Mouse (Mus musculus): ENCODE measurements around the gene Spata1. TPM values are rescaled to one million over a fixed set of nuclear protein-coding genes. Genes with fewer than 3 reads are reported as not detected.

The Spata1 gene
- polyA plus RNA-seq, 1 experiment: 6.7 TPM

DNA sequence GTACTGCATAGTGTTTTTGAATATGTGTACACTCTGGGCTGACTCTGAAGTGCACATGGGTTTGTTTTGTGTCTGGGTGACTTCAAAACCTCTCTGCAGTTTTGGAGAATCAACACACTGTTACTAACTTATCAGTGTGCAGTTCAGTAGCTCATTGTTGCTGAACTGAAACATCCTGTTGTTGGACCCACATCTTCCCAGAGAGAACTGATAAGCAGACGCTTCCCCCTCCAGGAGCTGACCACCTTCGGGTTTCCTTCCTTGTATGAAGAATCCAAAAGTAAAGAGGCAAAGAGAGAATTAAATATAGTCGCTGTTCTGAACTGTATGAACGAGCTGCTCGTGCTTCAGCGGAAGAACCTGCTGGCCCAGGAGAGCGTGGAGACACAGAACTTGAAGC lies 80.7 kb downstream of the Spata1 start:
- DNase-seq (ENCODE audit: low read depth): no peak
- no peak for TF ChIP-seq CTCF (IDR thresholded peaks at IDR 0.05; ENCODE audit: borderline replicate concordance, extremely low read depth, insufficient read depth, insufficient read length)
- TF ChIP-seq POLR2A (IDR thresholded peaks at IDR 0.05; ENCODE audit: borderline replicate concordance, extremely low read depth, insufficient read depth, insufficient read length, poor library complexity, severe bottlenecking): no peak

DNA sequence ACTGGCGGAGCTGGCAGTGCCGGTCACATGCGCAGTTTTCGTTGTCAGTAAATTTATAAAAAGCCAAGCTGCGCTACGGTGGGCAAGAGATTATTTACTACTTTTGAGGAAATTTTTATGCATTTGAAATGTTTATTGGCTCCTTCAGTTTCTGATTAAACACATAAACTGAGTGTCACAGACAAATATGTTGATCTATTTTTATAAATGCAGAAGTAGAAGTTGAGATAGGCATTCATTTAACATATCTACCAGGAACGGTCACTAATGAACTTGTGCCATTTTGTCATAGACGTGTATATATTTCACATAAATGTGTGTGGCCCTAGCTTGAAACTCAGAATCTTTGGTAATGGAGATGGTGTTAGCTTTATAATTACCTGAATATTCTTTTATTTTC lies 81.7 kb downstream of the Spata1 start:
- DNase-seq (ENCODE audit: low read depth): no peak
- TF ChIP-seq CTCF (IDR thresholded peaks at IDR 0.05; ENCODE audit: borderline replicate concordance, extremely low read depth, insufficient read depth, insufficient read length) (no peak), POLR2A (IDR thresholded peaks at IDR 0.05; ENCODE audit: borderline replicate concordance, extremely low read depth, insufficient read depth, insufficient read length, poor library complexity, severe bottlenecking) (no peak)

DNA sequence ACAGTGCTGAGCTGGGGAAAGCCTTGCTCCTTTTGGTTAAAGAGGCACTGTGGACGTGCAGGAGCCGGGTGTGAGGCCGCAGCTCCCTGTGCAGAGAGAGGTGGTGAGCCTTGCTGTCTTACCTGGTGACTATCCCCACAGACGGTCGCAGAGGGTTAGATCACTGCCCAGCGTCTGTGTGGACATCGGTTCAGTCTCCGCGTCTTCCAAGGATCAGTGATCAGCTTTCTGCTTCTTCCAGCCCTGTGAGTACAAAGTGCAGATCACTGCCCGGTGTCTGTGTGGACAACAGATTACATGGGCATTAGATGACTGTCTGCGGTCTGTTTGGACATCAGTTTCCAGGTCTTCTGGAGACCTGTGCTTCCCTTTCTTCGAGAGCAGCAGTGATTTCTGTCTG lies 85.0 kb downstream of the Spata1 start:
- TF ChIP-seq POLR2A (IDR thresholded peaks at IDR 0.05; ENCODE audit: borderline replicate concordance, extremely low read depth, insufficient read depth, insufficient read length, poor library complexity, severe bottlenecking) (no peak), CTCF (IDR thresholded peaks at IDR 0.05; ENCODE audit: borderline replicate concordance, extremely low read depth, insufficient read depth, insufficient read length) (no peak)
- DNase-seq (ENCODE audit: low read depth): no peak

DNA sequence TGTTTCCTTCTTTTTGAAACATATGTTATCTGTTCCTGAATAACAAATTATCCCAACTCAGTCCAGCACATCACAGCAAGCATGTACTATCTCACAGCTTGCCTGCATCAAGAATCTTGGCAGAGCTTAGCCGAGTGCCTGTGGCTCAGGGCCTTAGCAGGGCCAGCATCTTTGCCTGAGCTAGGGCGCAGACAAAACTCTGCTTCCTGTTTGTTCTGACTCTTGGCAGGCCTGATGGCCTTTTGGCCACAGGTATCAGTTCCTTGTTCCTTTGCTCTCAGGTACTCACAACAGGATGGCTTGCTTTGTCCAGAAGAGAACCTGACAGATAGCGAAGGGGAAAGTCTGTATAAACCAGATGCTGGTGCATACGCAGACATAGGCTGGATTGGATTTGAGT lies 85.6 kb downstream of the Spata1 start:
- DNase-seq (ENCODE audit: low read depth): no peak
- TF ChIP-seq CTCF (IDR thresholded peaks at IDR 0.05; ENCODE audit: borderline replicate concordance, extremely low read depth, insufficient read depth, insufficient read length) (no peak), POLR2A (IDR thresholded peaks at IDR 0.05; ENCODE audit: borderline replicate concordance, extremely low read depth, insufficient read depth, insufficient read length, poor library complexity, severe bottlenecking) (no peak)

DNA sequence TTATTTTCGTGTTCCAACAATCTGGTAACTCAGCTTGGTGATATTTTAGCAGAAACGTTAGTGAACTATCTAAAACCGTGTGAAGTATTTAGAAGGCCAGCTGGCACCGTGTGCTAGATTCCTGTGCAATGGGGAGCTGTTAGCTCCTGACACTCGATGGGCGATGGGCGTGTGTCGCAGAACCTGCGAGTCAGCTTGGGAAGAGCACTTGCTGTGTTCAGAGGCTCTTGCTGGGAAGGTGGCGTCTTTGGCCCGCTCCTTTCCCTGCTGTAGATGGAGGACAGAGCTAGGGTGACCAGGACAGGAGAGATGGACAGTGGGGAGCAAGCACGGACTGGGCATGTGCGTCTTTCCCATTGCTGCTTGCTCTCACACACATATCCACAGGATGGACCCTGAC lies 86.5 kb downstream of the Spata1 start:
- TF ChIP-seq CTCF (IDR thresholded peaks at IDR 0.05; ENCODE audit: borderline replicate concordance, extremely low read depth, insufficient read depth, insufficient read length) (no peak), POLR2A (IDR thresholded peaks at IDR 0.05; ENCODE audit: borderline replicate concordance, extremely low read depth, insufficient read depth, insufficient read length, poor library complexity, severe bottlenecking) (no peak)
- no peak for DNase-seq (ENCODE audit: low read depth)

DNA sequence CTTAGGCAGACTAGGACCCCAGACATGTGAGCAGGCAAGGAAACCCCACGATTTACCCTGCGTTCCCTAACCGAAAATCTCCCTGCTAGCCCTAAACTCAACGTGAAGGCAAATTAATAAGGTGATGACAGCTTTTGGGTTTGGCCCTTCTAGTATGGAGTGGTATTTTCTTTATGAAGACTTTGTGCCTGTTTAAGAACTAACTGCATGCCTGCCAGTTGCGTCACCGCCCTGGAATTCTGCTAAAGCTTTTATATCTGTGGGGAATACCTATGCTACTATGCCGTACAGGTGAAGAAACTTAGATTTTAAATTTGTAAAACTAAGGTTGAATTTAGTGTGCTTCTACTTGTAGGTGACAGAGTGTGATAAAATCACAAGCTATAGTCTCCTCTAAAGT lies 87.1 kb downstream of the Spata1 start:
- DNase-seq (ENCODE audit: low read depth): no peak
- TF ChIP-seq POLR2A (IDR thresholded peaks at IDR 0.05; ENCODE audit: borderline replicate concordance, extremely low read depth, insufficient read depth, insufficient read length, poor library complexity, severe bottlenecking) (no peak), CTCF (IDR thresholded peaks at IDR 0.05; ENCODE audit: borderline replicate concordance, extremely low read depth, insufficient read depth, insufficient read length) (no peak)

DNA sequence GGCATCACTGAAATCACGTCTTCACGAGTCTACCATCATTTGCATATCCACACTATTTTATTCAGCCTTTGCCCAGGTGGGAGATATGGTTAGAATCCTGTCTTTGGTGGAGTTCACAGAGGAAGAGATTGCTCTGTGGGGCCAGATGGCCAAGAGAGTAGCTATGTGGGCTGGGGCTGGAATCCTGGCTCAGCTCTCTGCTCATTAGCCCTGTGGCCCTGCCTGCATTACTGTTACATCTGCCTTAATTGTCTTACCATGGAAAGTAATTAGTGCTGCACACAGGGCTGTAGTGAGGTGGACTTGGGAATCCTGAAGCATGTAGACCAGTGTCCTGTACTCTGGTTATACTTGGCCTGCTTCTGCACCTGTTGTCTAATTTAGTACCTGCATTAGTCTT lies 87.5 kb downstream of the Spata1 start:
- TF ChIP-seq CTCF (IDR thresholded peaks at IDR 0.05; ENCODE audit: borderline replicate concordance, extremely low read depth, insufficient read depth, insufficient read length) (no peak), POLR2A (IDR thresholded peaks at IDR 0.05; ENCODE audit: borderline replicate concordance, extremely low read depth, insufficient read depth, insufficient read length, poor library complexity, severe bottlenecking) (no peak)
- peak; percentile 63 for DNase-seq (ENCODE audit: low read depth)

DNA sequence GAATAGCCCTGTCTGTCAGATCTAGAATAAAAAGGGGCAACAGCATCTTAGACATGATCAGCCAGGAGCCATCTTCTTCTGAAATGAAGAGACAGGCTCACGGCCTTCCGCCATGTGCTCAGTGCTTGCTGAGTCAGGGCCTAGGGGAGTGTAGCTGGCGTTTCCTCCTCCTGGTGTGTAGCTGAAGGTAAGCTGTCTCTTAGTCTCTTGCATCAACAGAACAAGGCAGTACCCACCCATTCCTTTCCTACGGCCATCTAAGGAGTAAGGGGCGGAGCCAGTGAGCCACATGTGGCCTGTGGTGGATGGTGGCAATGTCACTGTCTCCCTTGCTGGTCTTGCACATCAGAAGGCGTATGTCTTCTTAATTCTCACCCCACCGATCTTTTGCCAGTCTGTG lies 89.4 kb downstream of the Spata1 start:
- DNase-seq (ENCODE audit: low read depth): no peak
- TF ChIP-seq POLR2A (IDR thresholded peaks at IDR 0.05; ENCODE audit: borderline replicate concordance, extremely low read depth, insufficient read depth, insufficient read length, poor library complexity, severe bottlenecking) (no peak), CTCF (IDR thresholded peaks at IDR 0.05; ENCODE audit: borderline replicate concordance, extremely low read depth, insufficient read depth, insufficient read length) (no peak)

Other genes with a start within 250 kb of the Spata1 start
- gene Ssx2ip, start 95.1 kb downstream of the Spata1 start, polyA plus RNA-seq (2012; rRNA removed): 9.5 and 12.2 TPM in 2 replicates
- gene Ctbs, start 50.0 kb downstream of the Spata1 start, polyA plus RNA-seq (2012; rRNA removed): 1.8 and 2.4 TPM in 2 replicates
- 157 and 185 TPM in 2 replicates for gene Gng5, start 54 bp upstream of the Spata1 start, polyA plus RNA-seq (2012; rRNA removed)
- gene Rpf1, start 21.7 kb upstream of the Spata1 start, polyA plus RNA-seq (2012; rRNA removed): 33.3 and 38.0 TPM in 2 replicates
- not detected in 2 replicates for gene Uox, start 70.7 kb upstream of the Spata1 start, polyA plus RNA-seq (2012; rRNA removed)
- not detected in 2 replicates for gene Dnase2b, start 115.8 kb upstream of the Spata1 start, polyA plus RNA-seq (2012; rRNA removed)
- 0.08 TPM in 1 of 2 replicates, not detected in the other for gene 4930503B20Rik, start 151.6 kb upstream of the Spata1 start, polyA plus RNA-seq (2012; rRNA removed)
- 0.26 TPM in 1 of 2 replicates, not detected in the other for gene Samd13, start 185.8 kb upstream of the Spata1 start, polyA plus RNA-seq (2012; rRNA removed)

All from brain, embryonic 14.5 days (tissue).